In genomic region chr1:39192997-39193861, GRCm38 (mm10) we compare ENCODE assay signal across 9 mouse cellular contexts. TPM values are rescaled to one million over a fixed set of nuclear protein-coding genes. Genes with fewer than 3 reads are reported as not detected.
DNase-seq lines count a peak whose midpoint lies in the region; ATAC-seq lines count a peak whose summit lies in the region.
"Had no signal": no experiment of that assay in that cellular context is flagged by ENCODE, and none has a peak within 500 bp of the region (broad histone marks: within the 10 kb centered on the region; RNA-seq: fewer than 3 reads in every experiment).

Gene Npas2, plus strand, starts transcription at chr1:39193731.

- H3K4me3 ChIP-seq in embryonic facial prominence, embryonic 13.5 days, result peak within 1 kb of the TSS; percentile 74
- peak within 1 kb of the TSS; percentile 81 for H3K4me3 ChIP-seq in hindbrain, embryonic 15.5 days
- H3K4me3 ChIP-seq in limb, embryonic 15.5 days, result peak within 1 kb of the TSS; percentile 72
- peak within 1 kb of the TSS; percentile 64 for H3K4me3 ChIP-seq in neural tube, embryonic 15.5 days (replicated peaks)

- no peaks in the 10 kb centered on the region for H3K9me3 ChIP-seq in embryonic facial prominence, embryonic 13.5 days
- no peaks in the 10 kb centered on the region for H3K9me3 ChIP-seq in hindbrain, embryonic 15.5 days
- no peaks in the 10 kb centered on the region for H3K9me3 ChIP-seq in limb, embryonic 15.5 days
- H3K9me3 ChIP-seq in neural tube, embryonic 15.5 days (replicated peaks), result no peaks in the 10 kb centered on the region

- H3K4me2 ChIP-seq in embryonic facial prominence, embryonic 13.5 days, result peak within 1 kb of the TSS; percentile 98
- peak within 1 kb of the TSS; percentile 100 for H3K4me2 ChIP-seq in hindbrain, embryonic 15.5 days
- peak within 1 kb of the TSS; percentile 99 for H3K4me2 ChIP-seq in limb, embryonic 15.5 days
- peak within 1 kb of the TSS; percentile 100 for H3K4me2 ChIP-seq in neural tube, embryonic 15.5 days

- WGBS in embryonic facial prominence, embryonic 13.5 days, result under 1% methylated on average over 50 of the region's 66 CpGs
- under 1% methylated on average over 47 of the region's 66 CpGs for WGBS in hindbrain, embryonic 15.5 days
- under 1% methylated on average over 55 of the region's 66 CpGs for WGBS in limb, embryonic 15.5 days
- WGBS in neural tube, embryonic 15.5 days, result 1% methylated on average over 57 of the region's 66 CpGs

- peak within 1 kb of the TSS; percentile 76 for H3K9ac ChIP-seq in embryonic facial prominence, embryonic 13.5 days
- H3K9ac ChIP-seq in hindbrain, embryonic 15.5 days, result peak within 1 kb of the TSS; percentile 71
- peak within 1 kb of the TSS; percentile 64 for H3K9ac ChIP-seq in limb, embryonic 15.5 days
- peak within 1 kb of the TSS; percentile 57 for H3K9ac ChIP-seq in neural tube, embryonic 15.5 days (replicated peaks)

- no peaks in the 10 kb centered on the region for H3K36me3 ChIP-seq in embryonic facial prominence, embryonic 13.5 days
- no peaks in the 10 kb centered on the region for H3K36me3 ChIP-seq in hindbrain, embryonic 15.5 days
- H3K36me3 ChIP-seq in limb, embryonic 15.5 days, result no peaks in the 10 kb centered on the region
- no peaks in the 10 kb centered on the region for H3K36me3 ChIP-seq in neural tube, embryonic 15.5 days

- H3K27ac ChIP-seq in embryonic facial prominence, embryonic 13.5 days, result no peak within 1 kb of the TSS
- H3K27ac ChIP-seq in hindbrain, embryonic 15.5 days (replicated peaks), result 0 out of 2 replicates have a peak within 1 kb of the TSS, but pooled peaks have one; percentile 45
- H3K27ac ChIP-seq in limb, embryonic 15.5 days, result peak within 1 kb of the TSS; percentile 18; the same call in 1 of the 2 replicates
- H3K27ac ChIP-seq in neural tube, embryonic 15.5 days (replicated peaks), result no peak within 1 kb of the TSS; the same call in 1 of the 2 replicates

- peaks cover 28% of the 10 kb centered on the region for H3K4me1 ChIP-seq in embryonic facial prominence, embryonic 13.5 days
- H3K4me1 ChIP-seq in hindbrain, embryonic 15.5 days (replicated peaks), result peaks cover 31% of the 10 kb centered on the region
- H3K4me1 ChIP-seq in limb, embryonic 15.5 days, result peaks cover 22% of the 10 kb centered on the region
- peaks cover 33% of the 10 kb centered on the region for H3K4me1 ChIP-seq in neural tube, embryonic 15.5 days

- ATAC-seq in embryonic facial prominence, embryonic 13.5 days (ENCODE audit: insufficient number of reproducible peaks, insufficient read depth, low FRiP score, low TSS enrichment, low read depth), result no peak
- peak; percentile 47 for ATAC-seq in hindbrain, embryonic 15.5 days (ENCODE audit: low FRiP score, low read depth)
- no peak for ATAC-seq in limb, embryonic 15.5 days (ENCODE audit: insufficient number of reproducible peaks, low FRiP score, low TSS enrichment, low read depth)
- ATAC-seq in neural tube, embryonic 15.5 days (ENCODE audit: low FRiP score), result peak; percentile 32; the same call in 1 of the 2 replicates

- DNase-seq in cerebellum, adult 11-12 months, result peak; percentile 17
- DNase-seq in cerebellum, postnatal 4 days (ENCODE audit: low spot score in 2 of 2), result no peak
- peak; percentile 34 for DNase-seq in CD4-positive helper T cell, adult 2 months (ENCODE audit: low read depth, low spot score)
- no peak for DNase-seq in spleen, postnatal 14 days (ENCODE audit: low spot score in 2 of 2)

- H3K27me3 ChIP-seq in embryonic facial prominence, embryonic 13.5 days, result peaks cover 68% of the 10 kb centered on the region
- peaks cover 33% of the 10 kb centered on the region for H3K27me3 ChIP-seq in hindbrain, embryonic 15.5 days
- peaks cover 41% of the 10 kb centered on the region for H3K27me3 ChIP-seq in limb, embryonic 15.5 days
- peaks cover 36% of the 10 kb centered on the region for H3K27me3 ChIP-seq in neural tube, embryonic 15.5 days (replicated peaks)
- H3K27me3 ChIP-seq: CH12.LX had no signal

RNA-seq across cellular contexts. Expression of gene Npas2, which starts in this region (rescaled TPM):
- 0.73 and 1.7 TPM in 2 replicates for polyA plus RNA-seq in embryonic facial prominence, embryonic 13.5 days (2015; fragmentation: Nextera tagmentation; extraction: Ambion mirVana)
- 0.68 and 1.2 TPM in 2 replicates for polyA plus RNA-seq in hindbrain, embryonic 15.5 days (2015; fragmentation: Nextera tagmentation; extraction: Ambion mirVana)
- polyA plus RNA-seq in limb, embryonic 15.5 days (2015; fragmentation: Nextera tagmentation; extraction: Ambion mirVana), result 2.0 and 2.5 TPM in 2 replicates
- polyA plus RNA-seq in neural tube, embryonic 15.5 days (2015; fragmentation: Nextera tagmentation; extraction: Ambion mirVana), result 1.2 and 1.5 TPM in 2 replicates

Comparison
In these comparisons a context has a peak if more than half of its experiments do, and no peak if none do; other contexts are left out.
1. DNase-seq: peak in cerebellum, adult 11-12 months (single experiment) and CD4-positive helper T cell, adult 2 months (single experiment); none in cerebellum, postnatal 4 days (0 of 2) and spleen, postnatal 14 days (0 of 2).
2. ATAC-seq: peak in hindbrain, embryonic 15.5 days (single experiment) and neural tube, embryonic 15.5 days (single experiment); none in embryonic facial prominence, embryonic 13.5 days (single experiment) and limb, embryonic 15.5 days (single experiment).
3. H3K27ac ChIP-seq: peak in hindbrain, embryonic 15.5 days (single experiment) and limb, embryonic 15.5 days (single experiment); none in embryonic facial prominence, embryonic 13.5 days (single experiment) and neural tube, embryonic 15.5 days (single experiment).
4. Peak in every context shown above with its lines, with median percentiles within 50 percentile points of each other: H3K4me2 ChIP-seq, H3K4me3 ChIP-seq and H3K9ac ChIP-seq.